Mouse (Mus musculus) spleen, postnatal 10 days (tissue): ENCODE measurements around the gene Mcf2l.

Experiments used
- DNase-seq, 2 experiments: peaks; one replicate each; pipeline ENCODE4 v3.0.0; 2021 to 2022; ENCODE audit warnings: low spot score in 2 of 2

Gene Mcf2l

DNA sequence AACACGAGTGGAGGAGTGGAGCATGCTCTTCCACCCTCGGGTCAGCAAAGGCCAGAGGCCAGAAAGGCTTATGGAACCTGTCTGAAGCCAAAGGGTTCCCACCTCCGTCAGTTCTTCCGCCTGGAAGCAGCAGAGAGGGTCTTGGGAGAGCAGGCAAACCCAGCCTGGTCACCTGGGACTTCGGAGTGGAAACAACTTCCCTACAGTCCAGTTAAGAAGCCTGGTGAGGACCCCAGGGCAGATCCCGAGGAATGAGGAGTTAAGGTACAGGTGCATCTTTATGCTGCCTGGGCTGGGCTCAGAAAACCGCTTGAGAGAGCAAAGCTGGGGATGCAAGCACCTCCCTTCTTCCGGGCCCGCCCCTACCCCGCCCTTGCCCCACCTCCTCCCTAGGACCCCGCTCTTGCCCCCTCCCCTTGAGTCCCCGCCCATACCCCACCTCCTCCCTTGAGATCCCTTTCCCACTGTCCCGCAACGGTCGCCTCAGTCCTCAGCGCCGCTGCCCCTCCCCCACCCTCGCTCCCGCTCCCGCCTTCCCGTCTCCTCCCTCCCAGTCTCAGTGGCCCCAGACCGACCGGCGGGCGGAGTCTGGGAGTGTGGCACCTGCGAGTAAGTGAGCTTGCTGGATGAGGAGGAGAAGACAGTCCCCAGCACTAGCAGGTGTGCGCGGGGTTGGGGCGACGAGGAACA, at the start of gene Mcf2l:
TSS of gene Mcf2l (plus strand) at position 450 of the 690 bp plus-strand sequence.
- peak in 1 of 2 experiments; percentile 26 for DNase-seq

DNA sequence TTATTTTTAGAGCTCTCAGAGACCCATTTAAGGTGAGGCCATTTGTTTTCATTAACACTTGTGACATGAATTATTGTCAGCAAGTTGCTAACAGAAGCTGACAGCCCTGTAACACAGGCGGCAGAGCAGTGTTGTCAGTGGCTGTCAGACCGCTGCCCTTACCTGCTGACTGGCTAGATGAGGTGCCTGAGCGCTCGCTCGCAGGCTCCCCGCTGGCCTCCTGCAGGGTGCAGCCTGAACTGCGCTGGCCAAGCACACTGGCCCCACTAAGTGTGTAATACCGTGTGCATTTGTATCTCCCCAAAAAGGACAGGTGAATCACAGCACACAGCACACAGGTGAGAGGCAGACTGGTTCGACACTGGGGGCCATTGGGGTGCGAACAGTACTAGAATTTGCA, 49.0 kb upstream of the Mcf2l start:
- DNase-seq, result no peak

DNA sequence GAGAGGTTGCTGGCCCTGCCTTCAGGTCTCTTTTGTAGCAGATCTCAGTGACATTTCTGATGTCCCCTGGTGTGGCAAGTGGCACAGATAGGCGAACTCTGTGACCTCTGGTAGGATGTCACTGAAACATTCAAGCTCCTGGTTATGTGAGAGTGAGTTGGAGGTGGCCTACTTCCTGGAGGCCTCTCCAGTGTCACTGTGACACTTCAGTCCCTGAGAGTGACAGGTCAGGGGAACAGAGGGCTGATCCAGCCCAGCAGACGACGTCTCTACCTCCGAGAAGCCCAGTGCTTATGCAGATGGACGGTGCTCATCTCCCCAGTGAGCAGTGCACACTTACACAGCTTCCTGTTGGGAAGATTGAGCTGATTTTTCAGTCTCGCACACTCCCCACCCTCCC, 48.4 kb upstream of the Mcf2l start:
- DNase-seq, result no peak

DNA sequence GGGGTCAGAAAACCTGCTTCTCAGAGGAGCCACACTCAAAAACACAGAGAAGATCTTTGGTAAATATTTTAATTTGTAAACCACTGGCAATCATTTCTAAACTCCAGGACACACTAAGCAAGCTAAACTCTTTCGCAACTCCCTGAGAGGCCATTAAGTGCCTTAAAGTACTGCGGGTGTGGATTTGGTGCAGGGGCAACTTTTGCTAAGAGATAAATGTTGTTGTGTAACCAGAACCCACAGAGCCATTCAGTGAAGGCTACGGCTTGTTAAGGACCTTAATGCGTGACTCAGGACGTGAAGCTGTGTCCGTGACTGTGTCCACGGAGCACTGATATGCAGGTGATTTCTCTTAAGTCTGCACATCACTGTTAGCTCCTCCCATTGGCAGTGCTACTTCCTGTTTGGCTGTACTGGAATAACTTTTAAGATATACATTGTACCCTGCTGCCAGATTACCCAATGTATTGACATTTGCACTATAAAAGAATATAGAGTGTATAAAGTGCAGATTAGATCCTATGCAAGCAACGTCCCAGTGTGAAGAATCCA, 47.8 kb upstream of the Mcf2l start:
- DNase-seq, result no peak

DNA sequence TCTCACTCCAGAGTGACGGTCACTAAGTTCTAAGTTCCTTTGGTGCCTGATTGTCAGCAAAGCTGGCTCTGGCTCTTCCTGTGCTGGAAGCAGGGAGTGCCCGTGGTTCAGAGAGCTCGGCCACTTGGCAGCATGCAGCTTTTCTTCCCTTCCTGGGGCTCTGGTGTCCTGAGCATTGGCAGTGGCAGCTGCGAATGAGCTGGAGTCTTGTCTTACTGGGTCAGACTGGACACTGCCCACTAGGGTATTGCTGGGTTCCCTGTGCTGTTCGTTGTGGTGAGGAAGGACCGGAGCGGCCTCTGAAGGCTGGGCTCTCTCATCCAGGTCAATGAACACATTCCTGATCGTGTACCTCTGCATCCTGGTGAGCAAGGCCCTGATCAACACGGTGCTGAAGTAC, 46.5 kb upstream of the Mcf2l start:
- no peak for DNase-seq

DNA sequence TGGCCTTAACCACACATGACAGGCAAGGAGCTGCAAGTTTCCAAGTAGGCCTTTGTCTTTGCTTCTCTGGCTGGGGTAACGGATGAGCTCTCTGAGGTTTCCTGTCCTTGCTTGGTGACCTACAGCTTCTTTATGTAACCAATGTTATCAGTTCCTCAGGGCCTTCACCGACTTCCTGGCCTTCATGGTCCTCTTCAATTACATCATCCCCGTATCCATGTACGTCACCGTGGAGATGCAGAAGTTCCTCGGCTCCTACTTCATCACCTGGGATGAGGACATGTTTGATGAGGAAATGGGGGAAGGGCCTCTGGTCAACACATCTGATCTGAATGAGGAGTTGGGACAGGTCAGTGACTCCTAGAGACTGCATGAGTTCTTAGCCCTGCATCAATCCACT, 45.3 kb upstream of the Mcf2l start:
- DNase-seq, result no peak

DNA sequence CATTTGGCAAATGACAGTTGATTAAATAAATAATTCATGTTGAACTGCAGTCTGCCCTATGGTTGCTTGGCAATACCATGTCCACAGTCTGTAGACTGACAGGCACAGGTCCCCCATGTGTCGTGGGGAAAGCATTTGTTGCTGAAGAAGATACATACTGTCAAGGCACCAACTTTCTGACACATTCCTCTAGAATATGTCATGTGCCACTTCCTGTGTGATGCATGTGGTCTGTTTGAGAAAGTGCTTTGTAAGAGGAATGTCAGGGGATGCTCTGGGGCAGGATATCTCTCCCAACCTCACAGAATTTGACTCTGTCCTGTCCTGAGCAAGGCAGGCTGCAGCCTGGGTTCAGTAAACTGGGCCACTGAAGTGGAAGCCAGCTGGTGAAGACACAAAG, 44.2 kb upstream of the Mcf2l start:
- DNase-seq, result no peak

DNA sequence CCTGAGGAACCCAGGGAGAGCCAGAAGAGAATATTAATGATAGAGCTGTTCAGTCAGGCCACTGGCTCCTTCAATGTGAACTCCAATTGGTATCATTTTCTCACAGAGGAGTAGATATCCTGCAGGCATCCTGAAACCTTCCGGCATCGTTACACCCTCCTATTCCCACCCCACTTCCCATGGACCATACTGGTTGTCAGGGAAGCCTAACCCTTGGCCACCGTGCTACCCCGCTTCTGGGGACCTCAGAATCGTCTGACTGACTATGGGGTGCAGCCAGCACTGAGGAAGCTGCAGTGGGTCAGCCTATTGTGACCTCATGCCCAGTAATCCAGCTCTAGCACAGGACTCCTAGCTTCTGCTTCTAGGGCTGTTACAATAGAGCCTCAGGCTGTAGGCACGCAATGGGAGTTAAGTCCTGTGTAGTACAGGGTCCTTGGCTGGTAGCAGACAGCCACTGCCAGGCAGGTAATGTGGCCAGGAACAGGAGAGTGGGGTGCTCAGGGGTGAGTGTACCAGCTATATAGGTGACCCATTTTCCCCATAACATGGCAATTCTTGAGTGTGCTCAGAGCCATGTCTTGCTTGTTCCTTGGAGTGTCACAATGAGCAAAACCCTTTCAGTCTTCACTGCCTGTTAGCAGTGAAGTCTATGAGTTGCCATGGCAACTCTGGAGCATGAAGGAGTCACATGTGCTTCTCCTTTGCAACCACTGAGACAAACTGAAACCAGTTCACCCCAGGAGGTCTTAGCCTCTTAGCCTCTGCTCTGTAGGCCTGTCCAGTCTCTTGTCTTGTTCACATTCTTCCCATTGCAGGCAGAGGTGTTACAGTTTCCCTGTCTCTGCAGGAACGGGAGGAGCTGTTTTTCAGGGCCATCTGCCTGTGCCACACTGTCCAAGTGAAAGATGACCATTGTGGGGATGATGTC, 41.7 kb upstream of the Mcf2l start:
- no peak for DNase-seq

DNA sequence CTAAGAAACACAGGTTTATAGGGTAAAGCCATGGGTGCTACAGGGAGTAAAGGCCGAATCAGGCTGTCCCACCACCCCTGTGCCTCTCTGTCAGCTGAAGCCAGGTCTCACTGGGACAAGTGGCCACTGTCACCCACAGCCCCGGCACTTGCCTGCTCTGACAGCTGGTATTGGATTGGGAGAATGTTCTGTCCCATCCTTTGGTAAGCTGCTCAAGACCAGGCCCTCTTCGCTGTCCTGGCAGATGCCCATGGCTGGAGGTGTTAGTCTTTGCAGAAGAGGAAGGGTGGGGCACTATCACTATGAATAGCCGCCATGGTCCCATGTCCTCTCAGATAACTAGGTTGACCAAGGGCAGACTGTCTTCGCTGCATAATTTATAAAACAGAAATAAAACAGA, 40.0 kb upstream of the Mcf2l start:
- no peak for DNase-seq

DNA sequence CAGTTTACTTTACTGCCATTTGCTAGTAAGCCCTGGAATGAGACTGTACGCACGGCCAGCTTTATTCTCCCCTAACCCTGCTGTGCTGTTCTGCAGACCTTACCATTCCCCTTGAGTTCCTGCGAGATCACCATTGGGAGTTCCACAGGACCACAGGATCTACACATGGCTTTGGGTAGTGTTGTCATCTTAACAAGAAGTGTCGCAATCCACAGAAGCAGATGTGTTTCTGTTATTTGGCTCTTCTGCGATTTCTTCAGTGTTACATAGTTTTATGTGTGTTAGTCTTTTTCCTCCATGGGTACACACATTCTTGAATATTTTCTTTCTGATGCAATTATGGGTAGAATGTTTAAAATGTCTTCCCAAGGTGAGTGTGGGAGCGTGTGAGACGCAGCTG, 32.8 kb upstream of the Mcf2l start:
- no peak for DNase-seq

DNA sequence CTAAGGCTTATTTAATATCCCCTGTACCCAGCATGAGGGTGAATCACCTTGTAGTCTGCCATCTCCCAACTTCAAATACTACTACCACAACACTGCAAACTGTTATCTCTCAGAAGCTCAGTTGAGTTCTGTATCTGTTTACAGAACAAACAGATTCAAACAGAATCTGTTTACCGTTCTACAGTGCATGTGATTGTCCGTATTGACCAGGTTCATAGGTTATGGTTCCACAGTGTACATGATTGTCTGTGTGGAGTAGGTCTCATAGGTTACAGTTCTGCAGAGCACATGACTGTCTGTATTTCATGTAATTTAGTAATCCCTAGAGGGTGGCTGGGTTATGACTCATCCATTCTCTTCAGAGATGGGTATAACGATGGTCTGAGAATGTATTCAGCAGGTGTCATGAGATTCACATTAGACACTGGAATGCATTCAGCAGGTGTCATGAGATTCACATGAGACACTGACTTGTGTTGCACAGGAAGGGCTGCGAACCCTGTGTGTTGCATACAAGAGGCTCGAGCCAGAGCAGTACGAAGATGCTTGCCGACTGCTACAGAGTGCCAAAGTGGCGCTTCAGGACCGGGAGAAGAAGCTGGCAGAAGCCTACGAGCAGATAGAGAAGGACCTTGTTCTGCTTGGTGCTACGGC, 31.1 kb upstream of the Mcf2l start:
- no peak for DNase-seq

DNA sequence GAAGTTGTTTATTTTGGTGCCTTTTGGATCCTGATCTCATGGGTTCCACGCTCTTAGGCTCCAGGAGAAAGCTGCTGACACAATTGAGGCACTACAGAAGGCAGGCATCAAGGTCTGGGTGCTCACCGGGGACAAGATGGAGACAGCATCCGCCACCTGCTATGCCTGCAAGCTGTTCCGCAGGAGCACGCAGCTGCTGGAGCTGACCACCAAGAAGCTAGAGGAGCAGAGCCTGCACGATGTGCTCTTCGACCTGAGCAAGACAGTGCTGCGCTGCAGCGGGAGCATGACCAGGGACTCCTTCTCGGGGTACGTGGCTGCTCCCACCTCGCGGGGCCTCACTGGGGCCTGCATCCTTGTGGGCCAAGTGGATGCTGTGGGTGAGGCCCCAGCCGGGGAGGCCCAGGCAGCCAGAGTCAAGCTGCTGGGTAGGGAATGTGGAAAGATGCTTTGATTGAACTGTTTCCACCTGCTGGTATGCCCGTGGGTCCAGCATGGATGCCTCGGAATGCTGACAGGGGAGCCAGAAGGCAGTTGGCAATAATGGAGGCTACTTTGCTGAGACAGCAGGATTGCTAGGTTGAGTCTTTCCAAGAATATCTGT, 29.2 kb upstream of the Mcf2l start:
- DNase-seq, result no peak

DNA sequence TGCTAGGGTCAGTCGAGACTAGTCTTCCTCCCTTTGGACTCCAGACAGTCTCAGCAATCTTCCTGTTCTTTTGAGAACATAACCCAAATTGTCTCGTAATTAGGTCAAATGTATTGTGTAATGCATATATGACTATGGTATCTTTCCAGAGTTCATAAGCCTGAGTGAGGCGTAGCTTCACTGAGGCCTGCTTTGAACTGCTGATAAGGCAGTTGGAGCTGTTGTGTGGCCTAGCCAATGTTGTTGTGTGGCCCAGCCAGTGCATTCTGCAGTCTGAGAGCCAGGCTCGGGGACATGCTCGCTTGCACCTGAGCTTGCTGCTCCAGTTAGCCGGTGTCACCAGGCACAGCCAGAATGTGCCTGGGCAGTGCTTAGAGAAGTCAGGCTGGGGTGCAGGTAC, 27.2 kb upstream of the Mcf2l start:
- no peak for DNase-seq

DNA sequence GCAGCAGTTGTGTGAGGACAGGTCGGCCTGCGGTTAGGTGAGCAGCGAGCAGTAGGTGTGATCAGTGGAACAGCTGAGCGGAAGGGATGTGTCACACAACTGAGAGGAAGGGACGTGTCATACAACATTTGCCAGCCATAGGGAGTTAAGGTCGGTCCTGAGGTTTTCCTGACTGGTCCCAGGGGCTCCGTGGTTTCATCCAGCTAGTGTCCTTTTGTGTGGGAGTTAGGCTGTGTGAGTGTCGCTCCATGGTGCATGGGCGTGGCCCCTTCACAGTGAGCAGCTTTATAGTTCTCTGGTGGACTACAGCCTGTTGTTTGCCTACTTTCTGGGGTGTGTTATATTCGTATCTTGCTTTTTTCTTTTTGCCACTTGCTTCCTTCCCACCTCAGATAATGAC, 22.4 kb upstream of the Mcf2l start:
- DNase-seq, result no peak

DNA sequence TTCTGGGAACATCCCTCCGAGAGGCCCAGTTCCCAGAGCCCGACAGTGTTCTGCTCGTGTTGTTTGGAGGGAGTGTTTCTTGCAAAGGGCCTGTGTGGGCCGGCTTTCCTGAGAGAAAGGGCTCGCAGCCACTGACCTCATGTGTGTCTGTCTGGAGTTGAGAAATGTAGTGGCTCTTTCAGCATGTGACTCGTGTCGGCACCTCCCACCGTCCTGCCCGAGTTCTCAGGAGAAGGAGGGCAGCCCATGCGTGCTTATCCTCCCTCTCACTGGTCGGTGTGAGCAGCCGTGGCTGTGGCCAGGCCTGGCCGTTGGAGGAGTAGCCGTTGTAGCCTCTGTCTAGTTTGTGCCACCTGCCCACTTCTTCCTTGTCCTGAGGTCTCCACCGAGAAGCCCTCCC, 17.6 kb upstream of the Mcf2l start:
- no peak for DNase-seq

DNA sequence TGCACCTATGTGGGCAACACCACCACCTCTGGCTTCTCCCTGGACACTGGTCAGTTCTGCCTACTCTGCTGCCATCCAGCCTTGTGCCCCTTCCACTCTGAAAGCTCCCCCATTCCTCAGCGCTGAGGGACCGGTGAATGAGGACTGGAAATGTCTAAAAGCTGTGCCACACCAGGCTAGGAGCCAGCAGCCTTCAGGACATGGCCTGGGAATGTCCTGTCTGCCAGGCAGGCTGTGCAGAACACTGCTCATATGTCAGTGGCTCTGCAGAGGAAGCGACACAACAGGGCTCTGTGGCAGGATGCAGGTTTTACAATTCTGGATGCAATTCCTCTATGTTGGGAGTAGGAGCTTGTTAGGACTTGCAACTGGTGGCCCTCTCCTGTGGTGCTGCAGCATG, 10.5 kb upstream of the Mcf2l start:
- DNase-seq, result no peak

DNA sequence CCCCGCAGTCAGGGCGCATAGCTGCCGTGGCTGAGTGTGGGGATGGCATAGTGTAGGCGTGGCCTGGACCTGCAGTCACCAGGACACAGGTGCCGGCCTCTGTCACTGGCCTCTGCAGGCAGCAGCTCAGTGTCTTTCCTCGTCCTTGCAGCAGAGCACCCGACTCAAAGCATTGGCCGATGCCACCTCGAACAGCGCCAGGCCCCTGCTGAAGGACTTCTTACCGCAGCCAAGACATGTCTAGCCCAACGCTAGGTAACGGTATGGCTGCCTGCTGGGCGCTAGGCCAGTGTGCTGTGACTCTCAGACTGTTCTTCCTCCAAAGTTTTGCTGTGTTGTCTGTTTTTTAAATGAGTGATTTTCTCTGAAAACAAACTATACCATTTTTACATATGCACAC, 10.0 kb upstream of the Mcf2l start:
- DNase-seq, result no peak

DNA sequence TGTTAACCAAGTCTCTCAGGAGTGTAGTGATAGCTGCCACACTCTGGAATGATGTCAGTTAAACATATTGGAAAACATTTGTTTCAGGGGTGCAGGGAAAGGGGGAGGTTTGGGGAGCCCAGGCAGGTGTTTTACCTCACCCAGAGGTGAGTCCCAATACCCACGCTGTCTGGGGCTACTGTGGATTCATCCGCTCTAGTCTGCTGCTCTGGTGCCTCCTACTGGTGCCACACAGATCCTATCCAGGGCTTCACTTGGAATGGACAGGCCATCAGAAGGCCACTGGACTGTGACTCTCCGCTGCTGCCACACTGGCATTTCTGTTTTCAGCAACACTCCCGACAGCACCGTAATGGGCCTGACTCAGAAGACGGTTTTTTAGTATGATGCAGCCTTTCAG, 7.8 kb upstream of the Mcf2l start:
- no peak for DNase-seq

DNA sequence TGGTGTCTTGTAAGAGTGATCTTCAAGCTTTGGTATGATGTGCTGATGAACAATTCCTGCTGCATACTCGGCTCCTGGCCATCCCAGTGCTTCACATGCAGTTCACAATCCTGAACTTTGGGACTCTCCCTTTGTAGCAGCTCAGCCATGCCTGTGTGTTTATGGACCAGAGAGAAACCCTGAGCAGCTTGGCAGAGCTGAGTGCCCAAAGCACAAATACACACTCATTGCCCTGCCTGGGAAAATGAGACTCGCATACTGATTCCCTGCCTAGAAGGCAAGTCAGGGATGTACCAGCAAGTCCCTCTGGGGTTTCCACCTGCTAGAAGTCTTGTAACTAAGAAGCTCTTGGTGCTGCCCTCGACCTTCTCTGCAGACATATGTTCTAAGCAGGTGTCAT, 3.9 kb upstream of the Mcf2l start:
- no peak for DNase-seq

DNA sequence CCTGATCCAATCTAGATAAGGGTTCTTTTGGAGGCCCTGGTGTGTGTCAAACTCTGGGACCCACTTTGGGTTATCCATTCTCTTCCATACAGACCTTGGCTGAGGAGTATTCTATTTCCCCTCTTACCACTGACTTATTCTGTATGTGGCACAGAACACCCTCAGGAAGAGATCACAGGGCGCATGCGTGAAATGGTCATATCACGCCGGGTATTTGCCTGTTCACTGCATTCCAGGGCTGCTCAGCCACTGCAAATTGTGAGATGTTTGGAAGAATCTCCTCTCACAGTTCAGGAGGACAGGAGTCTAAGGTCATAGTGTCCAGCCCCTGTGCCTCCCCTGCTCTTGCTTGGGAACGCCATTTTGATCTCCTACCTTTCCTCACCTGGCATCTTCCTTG, 3.0 kb upstream of the Mcf2l start:
- no peak for DNase-seq

DNA sequence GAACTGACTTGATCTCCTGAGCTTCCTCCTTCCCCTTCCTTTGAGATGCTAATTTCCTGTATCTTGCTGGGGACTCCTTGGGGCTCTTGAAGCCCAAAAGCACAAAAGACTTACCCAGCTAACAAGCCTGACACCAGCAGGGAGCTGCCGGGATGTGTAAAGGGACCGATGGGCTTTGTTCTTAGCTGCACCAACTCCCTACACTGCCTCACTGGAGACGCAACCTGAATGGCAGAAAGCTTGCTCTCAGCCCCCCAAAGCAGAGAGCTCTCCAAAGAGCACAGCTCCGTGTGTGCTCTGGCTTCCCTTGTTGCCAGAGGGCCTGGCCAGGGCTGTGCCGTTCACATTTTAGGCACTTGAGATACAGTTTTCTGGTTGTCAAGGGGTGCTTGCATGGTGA, 2.1 kb upstream of the Mcf2l start:
- no peak for DNase-seq

DNA sequence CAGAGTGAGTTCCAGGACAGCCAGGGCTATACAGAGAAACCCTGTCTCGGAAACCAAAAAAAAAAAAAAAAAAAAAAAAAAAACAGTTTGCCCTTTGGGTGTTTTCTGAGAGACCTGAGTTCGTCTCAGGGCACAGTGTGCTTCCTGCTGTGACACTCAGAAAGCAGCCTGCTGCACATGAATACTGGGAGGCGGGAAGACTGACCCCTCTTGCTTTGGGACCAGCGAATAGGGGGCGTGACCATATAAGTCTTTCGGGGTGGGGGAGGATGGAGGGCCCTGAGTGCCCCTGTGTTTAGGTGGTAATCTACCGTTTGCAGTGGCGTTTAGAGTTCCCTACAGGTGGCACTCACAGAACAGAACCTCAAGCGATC, 636 bp upstream of the Mcf2l start:
- no peak for DNase-seq
